Mouse (Mus musculus) olfactory bulb, adult 2 months (tissue): ENCODE results near the gene Uri1. TPM values are rescaled to one million over a fixed set of nuclear protein-coding genes. Genes with fewer than 3 reads are reported as not detected.

Experiments used
- H3K27ac ChIP-seq: fragments of 200-500 bp; 2 replicates; pipeline ENCODE4 v1.5.1; 2012; ENCODE audit warnings: low read depth, low read length; ENCODE audit not compliant: insufficient read depth
- H3K4me1 ChIP-seq: fragments of 200-500 bp; 2 replicates; pipeline ENCODE4 v1.6.1; 2012; ENCODE audit warnings: low read length; ENCODE audit not compliant: control insufficient read depth, insufficient read depth
- H3K4me3 ChIP-seq: fragments of 200-500 bp; 2 replicates; pipeline ENCODE4 v1.5.1; 2012; ENCODE audit warnings: mild to moderate bottlenecking, low read depth, low read length, moderate library complexity; ENCODE audit not compliant: insufficient read depth
- CTCF ChIP-seq: fragments of 200-500 bp; IDR thresholded peaks from 2 replicates; pipeline ENCODE4 v1.5.1; 2012; ENCODE audit warnings: low read depth, mild to moderate bottlenecking, low read length, moderate library complexity; ENCODE audit not compliant: insufficient read depth
- POLR2A ChIP-seq: fragments of 200-500 bp; IDR thresholded peaks from 2 replicates; pipeline ENCODE4 v1.6.1; 2012; ENCODE audit warnings: mild to moderate bottlenecking, low read depth, low read length, moderate library complexity; ENCODE audit not compliant: insufficient read depth
- WGBS: fragments of 180-500 bp; shearing (Covaris S2); methylation state at CpG from one replicate; pipeline ENCODE4 v1.1.7; 2018; 5-methylcytosine and 5-hydroxymethylcytosine counted together
- polyA plus RNA-seq: library from polyadenylated mRNA; stranded (reverse); fragments of >200 nt; gene quantifications from 2 replicates; pipeline ENCODE4 v1.2.4, GENCODE M21; 2012; ENCODE audit warnings: low replicate concordance; ENCODE audit not compliant: missing spikeins, insufficient read depth, insufficient read length

The Uri1 gene
- polyA plus RNA-seq, 1 experiment: not detected

GRCm38 (mm10) chr7:37961247-37961646 is 62.1 kb downstream of the Uri1 start:
- WGBS: 89% methylated on average over 11 of the region's 11 CpGs
- Histone ChIP-seq H3K4me3 (no peak overlapping the region), H3K4me1 (no peaks in the 10 kb centered on the region; the same call in 1 of the 2 replicates), H3K27ac (no peak overlapping the region)
- no peak for TF ChIP-seq POLR2A
- TF ChIP-seq CTCF: no peak

- H3K4me3 ChIP-seq: no peak overlapping the region
- no peaks in the 10 kb centered on the region for H3K4me1 ChIP-seq
- H3K27ac ChIP-seq: no peak overlapping the region
- WGBS: 84% methylated on average over 9 of the region's 9 CpGs
- TF ChIP-seq CTCF (no peak), POLR2A (no peak)
Observed at GRCm38 (mm10) chr7:37951841-37952240, 71.5 kb downstream of the Uri1 start.

GRCm38 (mm10) chr7:37936459-37936858 is 86.9 kb downstream of the Uri1 start:
- Histone ChIP-seq H3K27ac (no peak overlapping the region), H3K4me1 (peaks cover 3% of the 10 kb centered on the region; the same call in 1 of the 2 replicates), H3K4me3 (no peak overlapping the region)
- TF ChIP-seq POLR2A: no peak
- no peak for TF ChIP-seq CTCF
- WGBS: 90% methylated on average over 8 of the region's 8 CpGs

DNA sequence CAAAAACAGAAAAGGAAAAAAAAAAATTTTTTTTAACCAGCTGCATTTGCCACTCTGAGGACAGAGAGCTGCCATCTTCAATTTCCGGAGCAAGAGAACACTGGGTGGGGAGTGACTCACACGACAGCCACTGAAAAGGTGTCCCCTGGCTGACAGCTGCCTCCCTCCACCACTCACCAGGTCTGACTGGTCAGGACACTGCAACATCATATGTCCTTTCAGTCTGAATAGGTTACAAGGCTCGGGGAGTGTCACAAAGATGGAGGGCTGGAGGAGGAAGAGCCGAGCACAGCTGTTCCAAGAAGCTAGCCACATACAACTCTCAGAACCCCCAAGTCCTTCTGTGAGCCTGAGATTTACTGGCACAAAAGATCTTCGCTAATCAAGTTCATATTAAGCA is 87.6 kb downstream of the Uri1 start:
- H3K4me1 ChIP-seq: peaks cover 3% of the 10 kb centered on the region; the same call in 1 of the 2 replicates
- 62% methylated on average over 5 of the region's 5 CpGs for WGBS
- no peak overlapping the region for H3K4me3 ChIP-seq
- no peak overlapping the region for H3K27ac ChIP-seq
- TF ChIP-seq POLR2A: no peak
- TF ChIP-seq CTCF: no peak

- H3K27ac ChIP-seq: no peak overlapping the region
- no peak for TF ChIP-seq CTCF
- no peak for TF ChIP-seq POLR2A
- H3K4me3 ChIP-seq: no peak overlapping the region
- 34% methylated on average over 5 of the region's 5 CpGs for WGBS
- peaks cover 5% of the 10 kb centered on the region for H3K4me1 ChIP-seq
Observed at GRCm38 (mm10) chr7:37934770-37935182, 88.6 kb downstream of the Uri1 start.

- peaks cover 6% of the 10 kb centered on the region for H3K4me1 ChIP-seq
- WGBS: 69% methylated on average over 9 of the region's 9 CpGs
- no peak for TF ChIP-seq CTCF
- no peak for TF ChIP-seq POLR2A
- no peak overlapping the region for H3K4me3 ChIP-seq
- H3K27ac ChIP-seq: no peak overlapping the region
Observed at GRCm38 (mm10) chr7:37933754-37934308, 89.5 kb downstream of the Uri1 start.

DNA sequence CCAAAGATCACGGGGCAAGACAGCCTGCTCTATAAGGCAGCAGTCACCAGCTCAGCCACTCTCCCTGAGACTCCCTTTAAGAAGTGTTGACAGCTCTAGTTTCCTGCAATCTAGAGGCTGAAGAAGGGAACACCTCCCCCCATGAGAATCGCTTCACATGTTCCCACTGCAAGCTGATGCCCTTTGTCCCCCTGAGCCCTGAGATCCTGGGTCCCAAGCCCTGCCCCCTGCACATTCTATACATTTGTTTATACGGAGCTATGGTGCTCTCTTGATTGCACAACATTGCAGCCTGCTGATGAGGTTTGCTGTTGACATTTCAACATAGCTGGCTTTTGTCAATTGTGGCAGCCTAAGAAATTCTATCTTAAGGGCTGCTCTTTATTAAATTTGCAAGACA is 91.7 kb downstream of the Uri1 start:
- Histone ChIP-seq H3K4me3 (no peak overlapping the region), H3K27ac (no peak overlapping the region), H3K4me1 (peaks cover 6% of the 10 kb centered on the region)
- TF ChIP-seq CTCF: no peak
- no peak for TF ChIP-seq POLR2A
- 77% methylated on average over 3 of the region's 3 CpGs for WGBS

DNA sequence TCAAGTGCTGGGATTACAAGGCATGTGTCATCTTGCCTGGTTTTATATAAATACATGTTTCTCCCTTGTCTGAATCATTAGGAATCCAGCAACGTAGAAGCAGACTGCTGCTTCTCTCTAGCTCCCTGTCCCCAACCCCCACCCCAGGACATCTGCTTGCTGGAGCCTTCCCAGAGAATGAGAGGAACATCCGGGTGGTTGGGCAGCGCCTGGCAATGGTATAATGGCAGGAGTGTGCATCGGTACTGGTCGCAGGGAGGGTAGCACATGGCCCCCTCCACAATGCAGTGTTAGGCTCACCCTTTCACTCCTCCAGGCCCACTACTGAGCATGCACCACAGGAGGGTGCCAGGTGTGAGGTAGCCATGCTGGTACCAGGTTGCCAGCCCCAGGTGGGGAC is 93.6 kb downstream of the Uri1 start:
- H3K4me1 ChIP-seq: peaks cover 6% of the 10 kb centered on the region
- no peak overlapping the region for H3K4me3 ChIP-seq
- 31% methylated on average over 5 of the region's 5 CpGs for WGBS
- TF ChIP-seq CTCF (no peak), POLR2A (no peak)
- no peak overlapping the region for H3K27ac ChIP-seq

DNA sequence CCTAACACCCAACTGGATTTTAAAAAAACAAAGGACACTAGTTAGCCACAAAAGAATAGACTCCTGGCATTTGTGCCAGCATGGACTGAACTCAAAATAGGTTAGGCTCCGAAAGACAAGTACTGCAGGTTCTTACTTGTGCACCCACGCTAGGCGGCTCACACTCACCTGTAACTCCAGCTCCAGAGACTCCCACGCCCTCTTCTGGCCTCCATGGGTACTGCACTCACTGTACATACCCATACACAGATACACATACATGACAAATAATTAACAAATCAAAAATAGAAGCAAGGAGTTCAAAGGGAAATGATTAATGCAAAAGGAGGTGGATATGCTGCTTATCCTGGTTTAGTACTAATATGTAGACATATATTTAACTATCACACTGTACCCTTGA is 100.4 kb downstream of the Uri1 start:
- TF ChIP-seq CTCF (no peak), POLR2A (no peak)
- no peak overlapping the region for H3K4me3 ChIP-seq
- 80% methylated on average over 4 of the region's 4 CpGs for WGBS
- peaks cover 5% of the 10 kb centered on the region for H3K4me1 ChIP-seq
- no peak overlapping the region for H3K27ac ChIP-seq
